Mouse (Mus musculus): ENCODE results near the gene Olfr97.

Gene Olfr97

DNA sequence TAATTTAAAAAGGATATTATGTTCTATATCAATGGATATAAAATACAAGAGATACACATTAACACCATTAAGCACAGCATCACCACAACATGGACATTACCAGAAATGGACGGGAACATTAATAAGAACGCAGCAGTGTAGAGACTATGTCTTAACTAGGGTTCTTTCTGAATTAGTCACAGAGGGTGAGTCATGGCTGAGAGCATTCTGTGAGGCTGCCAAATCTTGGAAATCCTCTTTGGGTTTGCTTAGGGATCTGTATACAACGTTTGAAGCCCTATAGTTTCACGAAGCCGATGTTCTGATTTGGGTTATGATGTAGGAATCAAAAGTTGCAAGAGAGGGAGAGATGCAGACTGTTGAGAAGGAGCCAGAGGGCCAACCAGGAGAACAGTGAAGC lies 42.3 kb downstream of the Olfr97 start:
- DNase-seq (ENCODE audit: low spot score in 2 of 2), result no peak

- DNase-seq (ENCODE audit: low spot score in 2 of 2), result no peak
Observed at GRCm38 (mm10) chr17:37193656-37194055, 43.5 kb downstream of the Olfr97 start, which contains the start of gene Ubd. Gene Ubd, plus strand, starts transcription at chr17:37193892.

DNA sequence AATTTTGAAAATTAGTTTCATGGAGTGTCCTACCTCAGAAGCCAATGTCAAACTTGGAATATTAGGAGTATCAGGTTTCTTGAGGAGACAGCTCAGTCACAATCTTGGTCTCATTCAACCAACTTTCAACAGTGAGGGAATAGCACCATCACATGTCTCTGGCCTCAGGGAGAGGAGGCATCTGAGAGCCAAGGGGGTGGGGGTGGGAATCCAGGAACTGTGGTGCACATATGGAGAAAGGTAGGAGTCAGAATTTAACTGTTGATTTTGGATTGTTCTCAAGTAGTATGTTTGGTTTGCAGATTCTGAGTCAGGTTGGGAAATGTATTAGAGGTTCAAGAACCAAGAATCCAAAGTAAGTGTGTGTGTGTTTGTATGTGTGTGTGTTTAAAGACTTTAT lies 44.1 kb downstream of the Olfr97 start:
- no peak for DNase-seq (ENCODE audit: low spot score in 2 of 2)

DNA sequence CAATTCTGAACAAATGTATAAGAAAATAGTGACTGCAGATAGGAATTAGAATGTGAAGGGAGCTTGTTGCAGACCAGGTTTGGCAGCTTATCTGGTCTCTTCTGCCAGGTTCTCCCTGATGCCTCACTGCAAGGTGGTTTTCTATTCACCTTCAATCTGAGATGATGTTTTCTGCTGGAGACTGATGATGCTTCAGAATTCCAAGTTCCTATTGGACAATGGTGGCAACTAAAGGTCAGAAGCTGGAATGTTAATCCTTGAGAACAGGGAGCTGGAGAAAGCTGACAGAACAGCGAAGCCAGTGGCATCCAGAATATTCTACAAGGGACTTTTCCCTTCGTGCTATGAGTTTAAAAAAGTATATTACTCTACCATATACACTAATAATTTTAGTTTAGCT lies 46.4 kb downstream of the Olfr97 start:
- DNase-seq (ENCODE audit: low spot score in 2 of 2), result no peak

DNA sequence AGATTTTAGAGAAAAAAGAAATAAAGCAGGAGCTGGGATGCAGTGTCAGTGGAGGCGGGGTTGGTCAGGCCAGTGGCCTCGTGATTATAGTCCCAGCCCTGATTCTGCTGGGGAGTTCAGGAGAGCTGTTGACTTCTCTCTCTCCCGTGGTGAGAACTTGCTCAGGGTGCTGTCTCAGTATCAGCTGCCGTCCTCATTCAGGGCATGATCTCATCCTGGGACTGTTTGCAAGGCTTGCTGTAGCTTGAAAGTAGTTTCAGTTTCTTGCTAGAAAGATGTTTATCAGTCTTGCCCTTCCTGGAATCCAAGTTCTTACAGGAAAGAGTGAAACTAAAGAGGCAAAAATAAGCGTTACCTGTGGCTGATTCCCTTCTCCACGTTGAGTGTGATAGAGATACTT lies 51.7 kb downstream of the Olfr97 start:
- no peak for DNase-seq (ENCODE audit: low spot score in 2 of 2)

Data from frontal cortex, postnatal 10 days (tissue).